Mouse (Mus musculus) c-Kit-positive CD71-positive TER-119-negative erythroid progenitor cells, embryonic 14.5 days (primary cell): ENCODE measurements around the gene Rabif.
"Not testable (repeated sequence)": the region's sequence is repeated elsewhere in the genome, so short reads cannot be mapped to it uniquely, and the experiment has no call there.

Experiments used
- DNase-seq: peaks from one replicate; pipeline ENCODE4 v3.0.0-alpha.2; 2013; ENCODE audit warnings: low read depth

Rabif gene

DNA sequence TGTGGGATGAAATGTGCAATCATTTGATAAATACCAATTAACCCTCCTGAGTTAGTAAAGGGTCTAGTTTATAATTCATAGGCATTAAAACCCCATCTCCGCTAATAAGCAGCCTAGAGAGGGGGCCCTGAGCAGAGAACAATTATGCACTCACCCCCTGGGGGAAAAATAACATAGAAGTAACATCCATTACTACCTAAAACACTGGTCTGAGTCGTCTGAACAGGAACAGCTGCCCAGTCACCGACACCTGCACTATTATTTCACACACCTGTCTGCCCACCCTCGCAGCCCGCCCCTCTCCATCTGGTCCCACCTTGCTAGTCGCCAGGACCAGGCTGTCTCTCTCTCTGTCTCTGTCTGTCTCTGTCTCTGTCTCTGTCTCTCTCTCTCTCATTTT, 18.1 kb downstream of the Rabif start:
- DNase-seq: no peak

DNA sequence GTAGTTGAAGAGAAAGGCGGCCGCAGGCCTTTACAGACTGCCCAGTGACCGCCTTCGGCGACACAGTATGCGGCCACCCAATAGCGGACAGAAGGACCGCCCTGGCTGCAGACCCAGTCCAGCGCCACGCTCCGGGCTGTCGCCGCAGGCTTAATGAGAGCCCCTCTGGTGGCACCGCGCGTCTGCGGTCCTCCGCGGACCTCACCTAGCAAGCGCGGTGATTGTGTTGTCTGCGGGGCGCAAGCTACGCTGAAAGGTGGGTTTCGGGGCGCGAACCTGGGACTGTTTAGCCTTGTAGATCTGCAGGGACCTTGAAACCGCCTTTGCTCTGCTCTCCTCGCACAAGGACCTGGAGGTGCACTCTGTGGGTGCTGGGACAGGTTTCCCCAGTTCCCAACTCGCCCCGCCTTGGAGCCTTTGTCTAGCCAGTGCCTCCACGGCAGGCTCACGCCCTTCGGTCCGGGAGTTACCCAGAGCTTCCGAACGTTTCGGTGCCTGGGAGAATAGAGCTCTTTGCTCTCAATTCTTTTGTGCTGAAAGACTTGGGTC, 18.9 kb downstream of the Rabif start:
- DNase-seq: no peak

DNA sequence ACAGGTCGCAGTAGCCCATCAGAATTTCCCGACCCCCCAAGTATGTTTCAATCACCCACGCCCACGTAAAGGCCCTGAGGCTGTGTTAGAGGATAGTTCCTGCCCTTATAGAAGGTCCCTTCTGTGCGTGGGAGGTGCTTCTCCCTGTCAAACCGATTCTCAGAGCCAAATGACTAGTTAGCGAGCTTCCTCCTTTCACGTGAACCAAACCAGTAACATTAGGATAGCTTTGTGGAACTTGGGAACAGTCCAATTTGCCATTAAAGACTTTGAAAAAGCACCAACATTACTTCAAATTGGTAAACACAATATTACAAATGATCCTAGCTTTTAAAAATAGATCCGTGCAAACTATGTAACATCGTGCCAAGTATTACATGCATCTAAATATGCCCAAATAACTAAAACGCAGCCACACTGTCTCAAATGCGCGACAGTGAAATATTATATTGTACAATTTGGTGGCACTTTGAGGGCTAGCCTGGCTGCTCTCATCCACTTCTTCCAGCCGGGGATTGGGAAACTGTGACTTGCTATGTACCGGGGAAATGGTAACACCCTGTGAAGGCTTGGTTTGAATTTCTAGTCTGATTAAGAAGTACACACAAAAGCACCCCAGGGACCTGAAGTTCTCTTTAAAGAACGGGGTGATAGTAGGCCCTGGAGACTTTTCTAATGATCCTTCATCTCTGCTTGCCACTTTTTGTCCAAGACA, 19.6 kb downstream of the Rabif start:
- DNase-seq: no peak

DNA sequence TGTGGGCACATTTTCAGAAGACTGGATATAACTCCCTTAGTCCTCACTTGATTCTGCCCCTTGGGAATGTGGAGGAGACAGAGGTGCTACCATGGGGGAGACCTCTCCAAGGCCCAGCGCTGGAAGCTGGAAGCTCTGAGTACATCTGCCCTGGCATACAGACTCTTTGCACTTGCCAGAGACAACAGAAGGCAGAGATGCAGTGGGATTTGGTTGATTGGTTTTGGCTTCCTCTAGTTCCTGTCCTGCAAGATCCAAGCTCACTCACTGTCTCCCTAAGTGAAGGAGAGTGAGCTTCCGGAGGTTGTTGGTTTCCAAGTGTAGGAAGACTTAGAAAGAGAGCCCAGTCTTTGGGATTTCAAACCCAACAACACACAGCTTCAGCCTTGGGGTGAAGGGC, 21.4 kb downstream of the Rabif start:
- no peak for DNase-seq

DNA sequence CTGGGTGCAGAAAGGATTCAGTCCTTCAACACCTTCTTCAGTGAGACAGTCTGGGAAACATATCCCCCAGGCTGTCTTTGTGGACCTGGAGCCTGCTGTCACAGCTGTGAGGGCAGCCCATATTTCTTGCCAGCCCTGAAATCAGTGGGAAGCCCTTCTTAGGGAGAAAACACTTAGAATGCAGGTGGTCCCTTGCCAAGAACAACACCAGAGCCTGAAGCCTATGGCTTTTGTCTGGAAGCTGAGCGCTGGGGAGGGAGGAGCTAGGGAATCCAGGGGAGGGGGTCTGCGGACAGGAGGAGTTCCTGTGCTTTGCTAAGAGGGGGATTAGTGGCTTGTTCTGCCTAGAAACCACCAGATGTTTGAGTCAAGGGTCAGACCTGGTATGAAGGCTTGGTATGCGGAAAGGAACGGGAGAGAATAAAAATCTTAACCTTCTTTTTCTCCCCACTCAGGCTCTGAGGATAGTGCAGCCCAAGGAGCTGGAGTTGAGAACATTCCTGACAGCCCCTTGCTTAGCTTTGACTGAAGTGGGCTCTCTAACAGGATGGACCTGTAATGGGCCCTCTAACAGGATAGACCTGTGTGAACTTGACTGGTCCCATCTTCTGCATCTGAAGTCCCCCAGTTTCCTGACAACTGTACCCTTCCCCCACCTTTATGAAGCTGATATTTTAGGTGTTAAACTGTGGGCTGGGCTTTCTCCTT, 22.2 kb downstream of the Rabif start:
- DNase-seq: no peak

DNA sequence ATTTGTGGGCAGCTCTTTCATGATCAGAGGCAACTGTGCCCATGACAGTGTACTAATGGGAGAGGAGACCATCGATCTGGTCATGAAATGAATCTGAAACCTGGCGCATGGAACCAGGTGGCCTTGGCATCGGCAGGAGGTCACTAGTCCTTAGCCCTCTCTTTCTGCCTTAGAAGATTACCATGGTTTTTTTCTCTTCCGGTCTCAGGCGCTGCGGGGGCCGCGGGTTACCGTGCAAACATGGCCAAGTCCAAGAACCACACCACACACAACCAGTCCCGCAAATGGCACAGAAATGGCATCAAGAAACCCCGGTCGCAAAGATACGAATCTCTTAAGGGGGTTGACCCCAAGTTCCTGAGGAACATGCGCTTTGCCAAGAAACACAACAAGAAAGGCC, 23.4 kb downstream of the Rabif start:
- not testable (repeated sequence) for DNase-seq

DNA sequence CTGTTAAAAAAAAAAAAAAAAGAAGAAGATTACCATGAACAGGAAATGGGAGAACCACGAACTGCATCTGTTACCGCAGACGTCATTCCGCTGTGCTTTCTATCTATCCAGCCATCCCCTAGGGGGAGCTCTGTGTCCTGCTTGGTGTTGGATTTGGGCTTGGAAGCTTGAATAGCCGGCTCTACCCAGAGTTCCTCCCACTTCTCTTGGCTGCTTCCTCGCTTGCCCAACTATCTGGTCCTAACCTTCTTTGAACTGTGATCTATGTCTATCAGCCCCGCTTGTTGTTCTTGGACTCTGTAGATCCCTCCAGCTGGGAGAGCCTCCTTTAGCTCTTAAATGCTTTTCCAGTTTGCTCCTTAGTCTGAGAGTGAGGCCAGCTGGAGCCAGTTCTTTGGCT, 24.2 kb downstream of the Rabif start:
- DNase-seq: peak; percentile 89

DNA sequence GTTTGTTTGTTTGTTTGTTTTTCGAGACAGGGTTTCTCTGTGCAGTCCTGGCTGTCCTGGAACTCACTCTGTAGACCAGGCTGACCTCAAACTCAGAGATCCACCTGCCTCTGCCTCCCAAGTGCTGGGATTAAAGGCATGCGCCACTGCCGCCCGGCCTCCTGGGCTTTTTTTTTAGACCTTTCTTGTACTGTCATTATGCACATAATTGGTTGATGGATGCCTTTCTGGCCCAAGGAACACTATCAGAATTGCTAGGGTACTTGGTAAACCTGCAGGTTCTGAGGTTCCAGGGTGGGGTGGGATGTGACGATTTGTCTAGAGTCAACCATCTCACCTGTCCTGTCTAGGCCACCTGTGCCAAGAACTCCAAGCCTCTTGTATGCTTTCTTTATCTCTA, 24.8 kb downstream of the Rabif start:
- DNase-seq: not testable (repeated sequence)

DNA sequence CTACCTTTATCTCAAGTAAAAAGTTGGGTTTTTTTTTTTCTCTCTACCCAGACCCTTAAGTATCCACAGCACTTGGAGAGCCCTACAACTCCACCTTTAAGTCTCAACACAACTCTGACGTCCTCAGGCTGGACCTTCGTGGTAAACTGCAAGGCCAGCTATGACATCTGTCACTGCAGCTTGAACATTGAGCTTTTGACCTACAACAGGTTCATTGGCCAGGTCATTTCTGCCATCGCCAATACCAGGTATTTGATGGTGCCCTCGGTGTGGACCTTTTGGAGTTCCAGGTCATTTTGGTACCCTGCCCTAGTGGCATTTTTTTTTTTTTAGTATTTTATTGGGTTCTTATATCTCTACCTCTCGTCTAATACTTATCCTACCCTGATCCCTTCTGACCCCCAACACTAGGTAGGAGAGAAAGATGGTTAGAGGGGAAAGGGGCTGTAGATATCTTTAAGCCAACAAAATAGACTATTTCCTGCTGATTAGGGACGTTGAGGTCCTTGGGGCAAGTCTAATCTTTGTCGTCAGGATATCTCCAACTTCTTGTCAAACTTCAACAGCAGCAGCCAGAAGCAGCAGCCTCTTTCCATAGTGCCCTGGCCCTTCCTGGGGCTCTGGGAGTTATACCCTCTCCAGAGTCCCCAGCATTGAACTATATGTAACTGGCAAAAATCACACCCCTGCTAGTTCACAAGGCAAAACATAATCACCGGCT, 25.7 kb downstream of the Rabif start:
- DNase-seq: no peak

DNA sequence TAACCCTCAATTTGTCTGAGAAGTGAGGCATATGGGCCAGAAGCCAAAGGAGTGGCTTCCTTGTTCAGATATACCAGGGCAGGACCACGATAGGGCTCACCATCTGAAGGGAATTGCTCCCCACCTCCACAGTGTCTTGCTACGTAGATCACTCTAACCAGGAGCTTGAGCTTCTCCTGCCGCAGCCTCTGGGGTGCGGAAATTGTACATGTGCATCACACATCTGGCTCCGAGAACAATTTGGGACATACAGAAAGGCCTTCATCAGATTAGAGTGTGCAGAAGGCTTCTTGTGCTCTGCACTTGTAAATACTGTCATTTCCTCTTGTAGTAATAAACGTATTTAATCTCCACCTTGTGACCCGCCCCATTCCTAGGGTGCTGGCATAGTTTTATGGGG, 26.7 kb downstream of the Rabif start:
- no peak for DNase-seq

DNA sequence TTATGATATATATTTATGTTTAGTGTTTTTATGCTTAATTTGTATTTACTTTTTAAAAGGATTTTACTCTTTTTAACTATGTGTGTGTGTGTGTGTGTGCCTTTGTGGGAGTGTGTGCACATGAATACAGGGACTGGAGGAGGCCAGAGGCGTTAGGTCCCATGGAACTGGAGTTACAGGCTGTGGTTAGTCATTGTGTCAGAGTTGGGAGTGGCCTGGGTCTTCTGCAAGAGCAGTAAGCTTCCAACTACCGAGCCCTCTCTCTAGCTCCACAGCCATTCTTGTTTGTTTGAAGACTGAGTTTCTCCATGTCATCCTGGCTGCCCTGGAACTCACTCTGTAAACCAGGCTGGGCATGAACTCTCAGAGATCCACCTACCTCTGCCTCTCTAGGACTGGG, 27.9 kb downstream of the Rabif start:
- no peak for DNase-seq

DNA sequence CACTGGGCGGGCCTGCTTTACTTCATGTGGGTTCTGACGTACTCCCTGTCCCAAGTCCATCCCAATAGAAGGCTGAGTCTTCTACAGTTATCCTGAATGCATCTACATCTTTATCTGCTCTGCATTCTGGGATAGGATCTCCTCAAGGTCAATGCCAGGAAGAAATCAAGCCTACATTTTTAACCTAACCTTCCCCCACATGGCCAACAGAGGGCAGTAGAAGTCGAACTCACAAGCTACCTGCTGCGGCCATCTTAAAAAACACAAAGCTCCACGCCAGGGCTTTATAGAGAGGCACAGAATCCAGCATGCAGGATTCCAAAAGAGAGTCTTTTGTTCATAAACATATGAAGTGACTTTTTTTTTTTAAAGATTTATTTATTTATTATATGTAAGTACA, 30.0 kb downstream of the Rabif start:
- peak; percentile 48 for DNase-seq

DNA sequence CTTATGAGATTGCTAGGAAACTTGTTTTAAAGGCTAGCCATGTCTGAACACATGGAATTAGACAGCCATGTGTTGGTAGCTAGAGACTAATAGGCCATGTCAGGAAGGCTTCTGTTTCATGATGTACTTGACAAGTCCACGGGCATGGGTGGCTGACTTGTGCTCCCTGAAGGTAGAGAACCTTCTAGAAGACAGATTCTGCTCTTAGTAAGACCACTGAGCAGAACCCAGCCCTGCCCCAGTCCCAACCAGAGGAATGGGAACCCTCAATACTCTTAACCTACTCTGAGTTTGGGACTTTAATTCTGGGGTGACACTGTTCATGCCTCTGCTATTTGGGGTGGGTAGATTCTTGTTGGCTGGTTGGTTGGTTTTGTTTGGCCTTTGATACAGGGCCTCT, 30.6 kb downstream of the Rabif start:
- no peak for DNase-seq

DNA sequence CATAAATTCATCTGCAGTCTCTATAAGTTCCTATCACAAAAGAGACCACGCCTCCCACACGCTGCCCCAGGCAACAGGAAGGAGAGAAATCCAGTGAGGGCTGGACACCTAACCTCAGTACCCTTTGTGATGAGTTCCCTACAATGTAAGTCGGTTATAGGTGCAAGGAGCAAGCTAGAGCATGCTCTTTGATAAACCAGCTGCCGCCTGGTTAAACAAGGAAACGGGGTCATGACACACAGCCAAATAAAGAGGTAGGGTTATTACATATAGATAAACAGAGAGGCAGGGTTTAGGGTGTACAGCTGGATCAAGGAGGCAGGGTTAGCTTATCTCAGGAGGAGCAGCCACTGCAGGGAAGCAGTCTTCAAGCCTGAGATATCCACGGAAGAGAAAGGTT, 32.3 kb downstream of the Rabif start:
- peak; percentile 65 for DNase-seq

DNA sequence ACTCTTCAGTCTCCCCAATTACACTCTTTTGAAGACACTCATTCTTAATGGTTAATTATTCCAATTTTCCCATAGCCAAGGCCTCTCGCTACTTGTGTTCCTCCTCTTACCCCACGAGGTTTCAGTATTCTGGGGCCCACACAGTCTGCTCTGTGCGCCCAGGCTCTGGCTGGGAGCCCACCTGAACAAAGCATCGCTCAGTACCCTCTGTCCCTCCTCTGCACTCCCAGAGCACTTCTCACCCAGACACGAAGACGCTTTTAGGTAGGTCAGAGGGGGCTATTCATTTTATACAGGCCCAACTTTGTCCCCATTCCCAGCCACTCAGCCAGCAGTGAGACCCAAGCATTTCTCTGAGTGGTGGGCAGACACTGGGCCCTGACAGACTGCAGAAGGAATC, 36.2 kb downstream of the Rabif start:
- no peak for DNase-seq

DNA sequence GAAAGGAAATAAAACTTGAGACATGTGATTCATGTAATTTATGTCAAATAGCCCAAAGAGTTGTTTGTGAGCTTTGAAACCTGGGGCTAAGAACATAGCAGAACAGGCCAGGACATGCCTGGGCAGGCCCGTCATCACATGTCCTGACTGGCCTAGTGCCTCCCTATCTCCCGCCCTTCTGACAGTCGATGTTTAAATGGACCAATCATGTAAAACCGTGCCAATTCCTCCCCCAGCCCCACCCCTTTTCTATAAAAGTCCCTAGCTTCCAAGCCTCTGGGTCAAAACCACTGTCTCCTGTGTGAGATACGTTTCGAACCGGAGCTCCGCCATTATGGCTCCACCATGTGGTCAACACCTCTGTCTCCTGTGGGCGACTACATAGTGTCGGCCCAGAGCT, 39.3 kb downstream of the Rabif start:
- DNase-seq: not testable (repeated sequence)

DNA sequence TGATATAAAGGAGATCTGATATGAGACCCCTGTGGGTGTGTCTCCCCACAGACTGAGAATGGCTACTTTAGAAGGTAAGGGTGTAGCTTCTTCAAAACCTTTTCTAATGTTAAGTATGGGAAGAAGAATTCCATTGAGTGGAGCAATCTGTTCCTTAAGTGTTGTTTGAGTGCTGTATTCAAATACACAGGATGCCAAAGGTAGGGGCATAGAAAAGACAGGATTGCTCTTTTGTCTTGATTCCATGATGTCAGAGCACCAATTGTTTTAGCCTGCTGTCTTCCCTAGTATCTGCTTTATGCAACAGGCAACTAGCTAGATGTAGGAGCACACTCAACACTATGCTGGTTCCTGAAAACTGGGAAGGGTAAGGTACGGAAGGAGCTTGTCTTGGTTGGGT, 40.6 kb downstream of the Rabif start:
- no peak for DNase-seq

DNA sequence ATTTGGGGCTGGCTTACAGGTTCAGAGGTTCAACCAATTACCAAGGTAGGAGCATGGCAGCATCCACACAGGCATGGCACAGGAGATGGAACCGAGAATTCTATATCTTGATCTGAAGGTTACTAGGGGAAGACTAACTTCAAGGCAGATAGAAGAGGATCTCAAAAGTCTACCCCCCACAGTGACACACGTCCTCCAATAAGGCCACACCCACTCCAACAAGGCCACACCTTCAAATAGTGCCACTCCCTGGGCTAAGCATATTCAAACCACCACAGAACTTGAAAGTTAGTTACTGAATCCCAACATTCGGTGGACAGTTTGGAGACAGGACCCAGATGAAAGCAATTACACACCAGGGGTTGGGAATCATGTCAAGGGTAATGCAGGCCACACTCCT, 41.1 kb downstream of the Rabif start:
- no peak for DNase-seq

DNA sequence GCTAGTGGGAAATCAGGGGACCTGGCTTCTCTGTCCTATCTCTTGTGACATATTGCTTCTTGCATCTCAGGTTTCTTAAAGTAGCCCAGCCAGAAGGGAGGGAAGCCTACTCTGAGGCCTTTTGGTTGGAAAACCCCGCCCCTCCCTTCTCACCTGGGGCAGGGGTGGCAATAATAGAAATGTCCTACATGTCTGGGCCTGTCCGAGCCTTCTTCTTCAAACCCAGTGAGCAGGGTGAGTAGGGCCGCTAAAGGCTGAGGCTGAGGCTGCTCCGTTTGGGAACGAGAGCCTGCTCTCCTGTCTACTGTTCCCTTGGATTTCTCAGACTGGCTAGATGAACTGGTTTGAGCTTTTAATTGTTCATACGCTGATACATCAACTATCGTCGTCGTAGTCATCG, 46.2 kb downstream of the Rabif start:
- DNase-seq: no peak

DNA sequence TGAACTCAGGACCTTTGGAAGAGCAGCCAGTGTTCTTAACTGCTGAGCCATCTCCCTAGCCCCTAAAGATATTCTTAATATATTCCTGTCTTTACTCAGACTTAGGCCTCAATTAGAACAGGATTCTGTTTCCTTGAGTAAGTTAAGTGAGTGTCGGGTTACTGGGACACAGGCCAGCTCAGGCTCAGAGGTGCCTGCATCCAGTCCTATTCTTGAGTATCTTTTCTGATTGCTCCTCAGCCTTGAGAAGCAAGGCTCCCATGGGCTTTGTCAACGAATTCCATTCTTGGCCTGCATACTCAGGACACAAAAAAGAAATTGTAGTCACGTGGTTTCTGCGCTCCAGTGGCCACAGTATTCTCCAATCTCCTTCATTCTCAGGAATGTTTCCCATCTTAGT, 53.8 kb downstream of the Rabif start:
- DNase-seq: no peak

DNA sequence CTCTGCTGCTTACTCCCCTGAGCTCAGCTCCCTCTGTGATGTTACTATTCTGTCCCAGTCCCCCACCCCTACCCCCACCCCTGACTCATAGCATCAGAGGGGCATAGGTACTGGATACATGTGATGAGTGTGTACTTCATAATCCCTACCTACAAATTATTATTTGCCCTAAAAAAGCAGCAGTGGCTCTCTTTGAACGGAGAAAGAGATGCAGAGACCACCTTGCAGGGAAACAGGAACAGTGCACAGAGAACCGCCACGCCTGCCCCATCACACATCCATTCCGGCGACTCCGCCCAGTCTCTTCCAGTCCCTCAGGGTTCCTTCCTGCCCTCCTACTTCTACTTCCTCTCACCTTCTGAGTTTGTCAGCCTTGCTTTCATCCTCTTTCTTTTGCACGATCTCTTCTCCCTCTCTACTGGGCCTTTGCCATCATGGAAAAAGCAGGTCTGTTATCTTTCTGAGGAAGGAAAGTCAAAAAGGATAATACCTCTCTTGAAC, 55.2 kb downstream of the Rabif start, which contains the start of gene Mgat4e:
Gene Mgat4e, minus strand, starts transcription at position 51 of the 501 bp plus-strand sequence.
- DNase-seq: no peak

DNA sequence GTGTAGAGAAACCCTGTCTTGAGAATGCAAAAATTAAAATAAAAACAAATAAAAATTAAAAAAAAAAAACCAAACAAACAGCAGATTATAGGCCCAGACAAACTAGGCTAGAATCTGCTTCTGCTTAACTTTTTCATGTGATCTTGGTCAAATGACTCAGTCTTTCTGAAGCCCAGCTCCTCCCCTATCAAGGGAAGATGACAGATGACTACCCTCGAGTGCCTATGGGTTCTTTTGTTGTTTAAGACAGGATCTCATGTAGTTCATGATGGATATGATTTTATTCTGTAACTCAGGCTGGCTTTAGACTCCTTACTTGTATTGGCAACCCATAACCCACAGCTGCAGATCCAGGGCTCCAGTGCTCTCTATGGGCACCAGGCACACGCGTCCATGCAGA, 57.4 kb downstream of the Rabif start:
- no peak for DNase-seq

DNA sequence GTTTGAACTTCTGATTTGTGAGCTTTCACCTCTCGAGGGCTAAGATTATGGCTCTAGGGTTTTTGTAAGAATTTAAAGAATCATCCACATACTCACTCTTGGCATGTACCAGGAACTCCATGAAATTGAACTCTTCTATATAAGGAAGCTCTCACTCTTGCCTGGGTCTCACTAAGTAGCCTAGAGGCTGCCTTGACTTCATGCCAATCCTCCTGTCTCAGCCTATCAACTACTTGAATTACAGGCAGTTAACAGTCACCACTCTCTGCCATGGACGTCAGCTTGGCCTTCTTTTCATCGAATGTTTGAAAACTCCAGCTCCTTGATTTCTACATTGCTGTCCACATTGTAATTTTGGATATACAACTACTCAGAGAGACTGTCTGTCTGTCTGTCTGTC, 57.9 kb downstream of the Rabif start:
- no peak for DNase-seq
